Mouse (Mus musculus) liver, embryonic 15.5 days (tissue): ENCODE data around the gene Jmjd6. TPM values are rescaled to one million over a fixed set of nuclear protein-coding genes. Genes with fewer than 3 reads are reported as not detected.
A peak's percentile ranks its signal among the peaks of the same experiment; 100 is the strongest.
"Not testable (repeated sequence)": the region's sequence is repeated elsewhere in the genome, so short reads cannot be mapped to it uniquely, and the experiment has no call there.

Source experiments
- ATAC-seq: fragments of 200-750 bp; cut with Nextera tagmentation; 2 replicates; pipeline ENCODE4 v1.8.0; 2017; ENCODE audit warnings: moderate number of reproducible peaks, mild to moderate bottlenecking, moderate library complexity; ENCODE audit not compliant: insufficient read depth
- H3K27ac ChIP-seq: fragments of 300-500 bp; sonication (generic); replicated peaks from 2 replicates; pipeline ENCODE4 v1.5.1; 2015; ENCODE audit warnings: mild to moderate bottlenecking, inconsistent platforms
- H3K27me3 ChIP-seq: fragments of 300-500 bp; sonication (generic); 2 replicates; pipeline ENCODE4 v1.6.1; 2015; ENCODE audit warnings: mild to moderate bottlenecking, inconsistent platforms
- H3K36me3 ChIP-seq: fragments of 300-500 bp; sonication (generic); replicated peaks from 2 replicates; pipeline ENCODE4 v1.6.1; 2015; ENCODE audit warnings: moderate library complexity, mild to moderate bottlenecking, inconsistent platforms
- H3K4me1 ChIP-seq: fragments of 300-500 bp; sonication (generic); replicated peaks from 2 replicates; pipeline ENCODE4 v1.6.1; 2015; ENCODE audit warnings: inconsistent platforms
- H3K4me2 ChIP-seq: fragments of 300-500 bp; sonication (generic); 2 replicates; pipeline ENCODE4 v1.6.1; 2015; ENCODE audit warnings: moderate library complexity, mild to moderate bottlenecking, inconsistent platforms
- H3K4me3 ChIP-seq: fragments of 300-500 bp; sonication (generic); replicated peaks from 2 replicates; pipeline ENCODE4 v1.5.1; 2015; ENCODE audit warnings: mild to moderate bottlenecking, inconsistent platforms
- H3K9ac ChIP-seq: fragments of 300-500 bp; sonication (generic); 2 replicates; pipeline ENCODE4 v1.6.1; 2015; ENCODE audit warnings: moderate library complexity, mild to moderate bottlenecking, inconsistent platforms
- H3K9me3 ChIP-seq: fragments of 300-500 bp; sonication (generic); replicated peaks from 2 replicates; pipeline ENCODE4 v1.6.1; 2016; ENCODE audit warnings: inconsistent platforms
- WGBS: fragments of 180-500 bp; shearing (Covaris S2); methylation state at CpG from one replicate; pipeline ENCODE4 v1.1.7; 2015; ENCODE audit warnings: mixed read lengths; ENCODE audit not compliant: insufficient replicate concordance; 5-methylcytosine and 5-hydroxymethylcytosine counted together
- polyA plus RNA-seq: library from polyadenylated mRNA; unstranded; fragments of >200 nt; fragmentation: Nextera tagmentation; extraction: Ambion mirVana; gene quantifications from 2 replicates; pipeline ENCODE4 v1.2.1, GENCODE M21; 2015

Gene Jmjd6
- polyA plus RNA-seq, 1 experiment from 2014 or later: 27.4 TPM

DNA sequence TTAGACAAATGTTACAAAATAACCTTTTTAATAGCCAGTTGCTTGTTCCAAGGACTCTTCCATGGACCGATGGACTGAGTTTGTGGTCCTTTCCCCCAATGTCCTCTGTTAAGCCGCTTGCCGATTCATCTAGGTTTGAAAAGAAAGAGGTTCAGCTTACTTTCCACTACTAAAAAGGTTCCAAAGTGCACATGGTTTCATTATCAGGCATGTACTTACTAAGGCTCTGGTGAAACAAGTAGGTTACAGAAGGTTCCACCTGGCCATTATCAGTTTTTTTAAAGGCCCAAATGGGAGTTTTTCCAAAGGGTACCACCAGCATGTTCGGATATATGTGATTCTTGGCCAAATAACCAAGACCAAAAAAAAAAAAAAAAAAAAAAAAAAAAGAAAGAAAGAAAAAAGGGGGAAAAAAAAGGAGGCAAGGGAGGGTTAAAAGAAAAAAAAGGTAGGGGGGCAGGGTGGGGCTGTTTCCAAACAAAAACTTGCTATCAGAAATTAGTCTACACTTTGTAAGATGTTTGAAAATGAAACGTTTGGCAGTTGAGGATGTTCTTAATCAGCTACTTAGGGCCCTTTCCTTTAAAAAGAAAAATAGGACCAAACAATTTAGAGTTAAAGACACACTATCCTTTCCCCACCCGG is 7.7 kb upstream of the Jmjd6 start:
- ATAC-seq: no peak
- 15% methylated on average over 6 of the region's 6 CpGs for WGBS
- peak overlapping the region; percentile 98 for H3K9ac ChIP-seq
- H3K36me3 ChIP-seq: peaks cover 54% of the 10 kb centered on the region
- peak overlapping the region; percentile 99 for H3K27ac ChIP-seq
- H3K4me2 ChIP-seq: peak overlapping the region; percentile 85
- H3K9me3 ChIP-seq: no peaks in the 10 kb centered on the region
- peak overlapping the region; percentile 99 for H3K4me3 ChIP-seq
- peaks cover 43% of the 10 kb centered on the region for H3K4me1 ChIP-seq
- H3K27me3 ChIP-seq: no peaks in the 10 kb centered on the region

DNA sequence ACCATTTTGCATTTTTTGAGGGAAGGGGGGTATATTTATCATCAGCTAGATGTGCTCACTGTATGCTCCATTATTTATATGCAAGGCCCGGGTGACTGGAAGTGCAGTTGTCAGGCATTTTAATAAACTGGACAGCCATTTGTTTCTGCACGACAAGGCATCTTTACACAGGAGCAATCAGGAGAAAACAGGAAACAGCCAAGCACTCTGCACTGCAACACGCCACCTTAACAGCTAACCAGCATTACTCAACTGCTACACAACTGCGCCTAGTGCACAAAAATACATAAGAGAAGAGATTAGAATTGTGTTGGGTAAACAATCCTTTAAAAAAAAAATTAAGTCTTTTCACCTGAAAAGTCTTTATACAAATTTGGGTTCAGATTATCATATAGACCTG is 6.8 kb upstream of the Jmjd6 start:
- H3K36me3 ChIP-seq: peaks cover 54% of the 10 kb centered on the region
- ATAC-seq: no peak
- peak overlapping the region; percentile 41; the same call in 1 of the 2 replicates for H3K27ac ChIP-seq
- H3K9me3 ChIP-seq: no peaks in the 10 kb centered on the region
- no peak overlapping the region for H3K9ac ChIP-seq
- 17% methylated on average over 4 of the region's 4 CpGs for WGBS
- no peaks in the 10 kb centered on the region for H3K27me3 ChIP-seq
- peaks cover 48% of the 10 kb centered on the region for H3K4me1 ChIP-seq
- peak overlapping the region; percentile 99 for H3K4me3 ChIP-seq
- H3K4me2 ChIP-seq: peak overlapping the region; percentile 85

DNA sequence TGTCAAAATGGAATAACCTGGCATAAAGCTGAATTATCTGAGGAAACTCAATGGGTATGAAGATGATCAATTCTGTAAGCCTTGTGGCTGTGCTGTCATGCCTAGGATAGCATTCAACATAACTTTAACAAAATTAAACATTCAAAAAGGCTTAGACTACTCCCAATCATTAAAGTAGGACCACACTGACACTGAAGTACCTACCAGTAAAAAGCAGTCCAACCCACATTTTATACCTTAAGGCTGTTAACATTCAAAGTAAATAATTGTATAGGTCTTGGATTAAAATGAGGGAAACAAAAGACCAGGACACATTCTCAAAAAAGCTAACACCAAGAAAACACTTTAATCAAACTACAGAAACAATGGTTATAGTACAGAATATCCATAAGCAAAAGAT is 6.3 kb upstream of the Jmjd6 start:
- peak overlapping the region; percentile 39 for H3K4me2 ChIP-seq
- H3K4me3 ChIP-seq: 0 out of 2 replicates have a peak overlapping the region, but pooled peaks have one; percentile 8
- H3K27ac ChIP-seq: no peak overlapping the region; the same call in 1 of the 2 replicates
- no peaks in the 10 kb centered on the region for H3K27me3 ChIP-seq
- no peak overlapping the region for H3K9ac ChIP-seq
- peaks cover 48% of the 10 kb centered on the region for H3K4me1 ChIP-seq
- no peaks in the 10 kb centered on the region for H3K9me3 ChIP-seq
- ATAC-seq: no peak
- peaks cover 54% of the 10 kb centered on the region for H3K36me3 ChIP-seq

DNA sequence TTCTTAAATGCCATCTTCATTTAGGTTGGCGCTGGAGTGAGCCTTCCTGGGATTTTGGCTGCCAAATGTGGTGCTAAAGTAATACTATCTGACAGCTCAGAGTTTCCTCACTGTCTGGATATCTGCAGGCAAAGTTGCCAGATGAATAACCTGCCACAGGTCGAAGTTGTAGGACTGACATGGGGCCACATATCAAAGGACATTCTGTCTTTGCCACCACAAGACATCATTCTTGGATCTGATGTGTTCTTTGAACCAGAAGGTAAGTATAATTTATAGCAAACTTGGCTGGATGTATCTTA is 5.6 kb upstream of the Jmjd6 start:
- H3K4me2 ChIP-seq, H3K4me3 ChIP-seq, H3K27me3 ChIP-seq, ATAC-seq, H3K9me3 ChIP-seq, H3K27ac ChIP-seq, H3K9ac ChIP-seq: not testable (repeated sequence)
- Histone ChIP-seq H3K4me1 (peaks cover 48% of the 10 kb centered on the region), H3K36me3 (peaks cover 54% of the 10 kb centered on the region)
- 51% methylated on average over 2 of the region's 2 CpGs for WGBS

DNA sequence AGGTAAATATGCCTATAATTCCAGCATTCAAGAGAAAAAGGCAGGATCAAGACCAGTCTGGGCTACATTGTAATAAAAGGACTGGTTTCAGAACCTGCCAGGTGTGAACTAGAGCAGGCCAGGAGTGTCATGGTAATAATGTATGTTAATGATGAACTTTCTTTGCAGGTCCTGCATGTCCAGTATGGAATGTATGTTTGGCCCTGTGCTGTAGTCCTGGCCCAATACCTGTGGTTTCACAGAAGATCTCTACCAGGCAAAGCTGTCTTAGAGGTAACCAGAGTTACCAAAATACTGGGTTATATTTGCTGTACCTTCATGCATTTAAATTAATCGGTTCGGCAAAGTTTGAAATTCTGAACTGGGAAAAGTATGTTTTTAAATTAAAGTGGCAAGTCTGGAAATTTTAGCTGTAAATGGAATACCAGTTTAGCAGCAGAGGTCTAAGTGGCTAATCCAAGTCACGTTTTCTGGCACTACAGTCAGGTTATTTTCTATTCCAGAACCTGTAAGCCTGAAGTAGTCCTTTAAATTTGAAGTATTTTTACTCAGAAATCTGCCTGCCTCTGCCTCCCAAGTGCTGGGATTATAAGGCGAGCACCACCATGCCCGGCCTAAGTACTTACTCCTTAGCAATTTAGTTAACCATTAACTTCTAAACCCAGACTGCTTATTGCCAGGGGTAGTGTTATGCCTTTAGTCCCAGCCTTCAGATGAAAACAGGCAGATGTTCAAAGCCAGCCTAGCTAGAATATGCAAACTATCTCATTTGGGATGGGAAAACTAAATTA is 5.0 kb upstream of the Jmjd6 start:
- no peak overlapping the region for H3K9ac ChIP-seq
- H3K27me3 ChIP-seq: no peaks in the 10 kb centered on the region
- peak overlapping the region; percentile 29; the same call in 1 of the 2 replicates for H3K27ac ChIP-seq
- no peak overlapping the region for H3K4me2 ChIP-seq
- 71% methylated on average over 5 of the region's 5 CpGs for WGBS
- H3K36me3 ChIP-seq: peaks cover 54% of the 10 kb centered on the region
- ATAC-seq: no peak
- H3K9me3 ChIP-seq: no peaks in the 10 kb centered on the region
- H3K4me3 ChIP-seq: no peak overlapping the region
- H3K4me1 ChIP-seq: peaks cover 49% of the 10 kb centered on the region

DNA sequence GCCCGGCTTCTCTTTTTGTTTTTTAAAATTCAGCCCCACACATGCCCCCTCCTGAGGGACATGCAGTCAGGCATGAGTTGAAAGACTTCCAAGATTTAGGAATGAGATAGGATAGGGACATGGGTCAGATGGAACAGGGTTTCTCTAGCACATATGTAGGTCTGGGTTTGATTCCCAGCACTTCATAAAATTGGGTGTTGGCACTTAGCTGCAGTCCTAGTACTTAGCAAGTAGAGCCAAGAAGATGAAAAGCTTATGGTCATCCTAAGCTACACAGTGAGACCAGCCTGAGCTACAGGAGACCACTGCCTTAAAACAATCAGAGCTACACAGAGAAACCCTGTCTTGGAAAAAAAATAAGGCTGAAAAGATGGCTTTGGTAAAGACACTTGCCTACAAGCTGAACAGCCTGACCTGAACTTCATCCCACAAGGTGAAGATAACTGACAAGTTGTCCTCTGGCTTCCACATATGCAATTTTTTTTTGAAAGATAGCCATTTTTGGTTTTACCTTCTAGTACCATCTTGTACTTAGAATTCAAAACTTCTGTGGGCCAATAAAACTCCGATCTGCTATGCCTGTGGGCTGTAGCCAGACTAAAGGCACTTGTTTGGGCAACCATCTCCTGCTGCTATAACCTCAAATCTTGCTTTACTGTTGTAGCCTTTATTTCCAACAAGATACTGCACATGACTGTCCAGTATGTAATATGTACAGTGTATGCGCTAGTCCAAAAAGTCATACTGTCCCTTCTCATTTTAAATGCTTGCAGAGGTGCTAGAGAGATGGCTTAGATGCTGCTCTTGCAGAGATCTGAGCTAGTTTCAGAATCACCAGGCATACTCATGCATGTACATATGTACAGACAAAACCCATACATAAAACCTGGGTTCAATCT is 4.2 kb upstream of the Jmjd6 start:
- WGBS: 88% methylated on average over 3 of the region's 3 CpGs
- H3K4me2 ChIP-seq: no peak overlapping the region

DNA sequence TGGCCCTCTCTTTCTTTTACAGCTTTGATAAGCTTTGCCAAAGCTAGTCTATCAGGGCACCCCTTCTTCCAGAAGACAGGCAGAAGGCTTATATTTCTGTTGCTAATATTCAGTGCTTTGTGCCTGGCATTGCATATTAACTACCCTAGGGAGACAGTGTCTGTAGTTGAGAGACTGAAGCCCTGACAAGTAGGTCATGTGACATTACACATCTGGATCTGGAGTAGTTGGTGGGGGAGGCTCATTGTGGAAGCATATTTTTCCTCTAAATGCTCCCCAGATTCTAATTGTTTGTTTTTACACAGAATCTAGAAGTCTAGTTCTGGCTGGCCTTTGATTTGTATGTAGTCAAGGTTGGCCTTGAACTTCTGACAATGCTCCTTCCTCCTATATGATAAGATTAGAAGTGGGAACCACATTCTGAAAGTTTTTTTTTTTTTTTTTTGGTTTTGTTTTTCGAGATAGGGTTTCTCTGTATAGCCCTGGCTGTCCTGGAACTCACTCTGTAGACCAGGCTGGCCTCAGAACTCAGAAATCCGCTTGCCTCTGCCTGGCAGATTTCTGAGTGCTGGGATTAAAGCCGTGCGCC is 3.4 kb upstream of the Jmjd6 start:
- no peak for ATAC-seq
- Histone ChIP-seq H3K27ac (0 out of 2 replicates have a peak overlapping the region, but pooled peaks have one; percentile 29), H3K4me1 (peaks cover 54% of the 10 kb centered on the region), H3K4me3 (no peak overlapping the region), H3K27me3 (no peaks in the 10 kb centered on the region), H3K4me2 (no peak overlapping the region), H3K9ac (peak overlapping the region; percentile 6; the same call in 1 of the 2 replicates), H3K9me3 (no peaks in the 10 kb centered on the region), H3K36me3 (peaks cover 50% of the 10 kb centered on the region)
- 67% methylated on average over 4 of the region's 4 CpGs for WGBS

More for the DNA sequence above, 4.2 kb upstream of the Jmjd6 start:
- Histone ChIP-seq H3K27ac (peak overlapping the region; percentile 29; the same call in 1 of the 2 replicates), H3K4me3 (no peak overlapping the region), H3K27me3 (no peaks in the 10 kb centered on the region), H3K4me1 (peaks cover 49% of the 10 kb centered on the region), H3K9me3 (no peaks in the 10 kb centered on the region), H3K36me3 (peaks cover 54% of the 10 kb centered on the region), H3K9ac (no peak overlapping the region)
- no peak for ATAC-seq

DNA sequence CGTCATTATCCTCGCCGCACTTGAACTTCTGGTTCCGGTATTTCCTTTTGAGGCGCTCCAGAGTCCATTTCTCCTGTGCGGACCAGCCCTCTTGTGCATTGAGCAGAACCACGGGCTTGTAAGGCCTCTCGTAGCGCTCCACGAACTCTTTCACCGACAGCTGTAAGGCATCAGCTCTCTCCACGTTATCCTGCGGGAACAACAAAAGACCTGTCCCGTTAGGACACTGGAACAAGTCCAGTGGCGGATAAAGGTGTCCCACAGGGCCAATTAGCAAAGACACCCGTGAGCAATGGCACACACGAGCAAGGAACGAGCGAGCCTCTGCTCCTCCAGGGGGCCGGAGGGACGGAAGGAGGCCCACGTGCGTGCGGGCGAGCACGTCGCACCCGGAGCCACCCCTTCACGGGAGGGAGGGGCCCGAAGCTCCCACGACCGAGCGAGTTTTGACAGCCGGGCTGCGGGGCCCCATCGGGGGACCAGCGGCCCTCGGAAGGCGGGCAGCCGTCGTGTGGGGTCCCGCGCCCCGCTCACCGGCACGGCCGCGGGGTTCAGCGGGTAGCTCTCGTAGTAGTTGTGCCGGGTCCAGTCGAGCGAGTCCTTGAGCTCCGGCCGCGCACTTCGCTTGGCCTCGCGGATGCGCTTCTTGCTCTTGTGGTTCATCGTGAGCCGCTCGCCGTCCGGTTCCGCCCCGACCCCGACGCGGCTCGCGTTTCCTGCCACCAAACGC is 553 bp downstream of the Jmjd6 start:
- Histone ChIP-seq H3K9me3 (no peaks in the 10 kb centered on the region), H3K36me3 (peaks cover 51% of the 10 kb centered on the region), H3K27me3 (no peaks in the 10 kb centered on the region), H3K4me2 (peak overlapping the region; percentile 93), H3K9ac (peak overlapping the region; percentile 84), H3K4me1 (peaks cover 59% of the 10 kb centered on the region), H3K27ac (peak overlapping the region; percentile 96), H3K4me3 (peak overlapping the region; percentile 79)
- ATAC-seq: peak; percentile 69
- under 1% methylated on average over 72 of the region's 73 CpGs for WGBS

DNA sequence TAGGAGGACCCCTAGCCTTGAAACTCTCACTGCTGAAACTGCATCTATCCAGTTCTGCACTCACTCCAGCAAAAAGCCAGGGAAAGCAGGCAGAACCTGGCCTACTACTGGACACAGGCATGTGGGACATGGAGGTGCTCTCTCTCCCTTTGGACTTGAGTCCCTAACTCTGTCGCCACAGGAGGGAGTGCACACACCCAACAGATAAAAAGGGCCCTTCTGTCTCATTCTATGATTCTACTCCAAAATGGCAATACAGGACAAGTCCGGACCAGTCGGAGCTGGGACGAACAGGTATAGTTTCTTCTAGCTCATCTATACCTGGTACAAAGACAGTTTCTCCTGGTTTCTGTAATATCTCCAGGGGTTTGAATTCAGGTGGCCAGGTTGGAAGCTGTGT is 2.5 kb downstream of the Jmjd6 start:
- Histone ChIP-seq H3K9ac (no peak overlapping the region; the same call in 1 of the 2 replicates), H3K4me3 (peak overlapping the region; percentile 79; the same call in 1 of the 2 replicates), H3K36me3 (peaks cover 58% of the 10 kb centered on the region), H3K4me1 (peaks cover 52% of the 10 kb centered on the region), H3K27me3 (no peaks in the 10 kb centered on the region), H3K4me2 (peak overlapping the region; percentile 93), H3K9me3 (no peaks in the 10 kb centered on the region), H3K27ac (no peak overlapping the region)
- 70% methylated on average over 4 of the region's 4 CpGs for WGBS
- no peak for ATAC-seq

DNA sequence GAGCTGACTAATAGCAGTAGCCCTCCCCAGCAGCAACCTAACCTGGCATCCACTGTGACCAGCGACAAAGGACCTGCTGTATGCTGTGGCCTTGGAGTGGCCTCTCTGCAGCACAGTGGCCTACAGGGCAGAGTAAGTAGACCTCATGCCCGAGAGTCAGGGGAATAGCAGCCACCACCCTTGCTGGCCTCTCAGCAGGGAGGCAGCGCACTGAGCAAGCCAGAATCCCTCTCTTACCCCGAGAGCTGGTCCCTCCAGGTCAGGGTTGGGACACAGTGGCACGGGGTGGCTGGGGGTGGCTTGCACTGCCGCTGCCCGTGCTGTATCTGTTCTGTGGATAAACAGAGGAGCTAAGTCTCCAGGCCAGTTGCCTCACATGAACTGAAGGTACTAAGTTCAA is 3.6 kb downstream of the Jmjd6 start:
- Histone ChIP-seq H3K4me2 (peak overlapping the region; percentile 24), H3K36me3 (peaks cover 70% of the 10 kb centered on the region), H3K27ac (no peak overlapping the region), H3K4me3 (no peak overlapping the region), H3K27me3 (no peaks in the 10 kb centered on the region), H3K4me1 (peaks cover 46% of the 10 kb centered on the region), H3K9ac (no peak overlapping the region), H3K9me3 (no peaks in the 10 kb centered on the region)
- ATAC-seq: no peak
- 82% methylated on average over 7 of the region's 7 CpGs for WGBS
